Mouse (Mus musculus) layer of hippocampus, adult 2 months (tissue): ENCODE measurements around the gene Epop. TPM values are rescaled to one million over a fixed set of nuclear protein-coding genes. Genes with fewer than 3 reads are reported as not detected.

Experiments
- DNase-seq, 2 experiments: peaks; one replicate each; pipeline ENCODE4 v3.0.0; 2022; ENCODE audit warnings: low spot score in 2 of 2
- H3K27ac ChIP-seq: fragments of 200-600 bp; 2 replicates; pipeline ENCODE4 v1.8.1; 2022
- H3K4me3 ChIP-seq: fragments of 200-600 bp; 2 replicates; pipeline ENCODE4 v1.8.1; 2022; ENCODE audit warnings: mild to moderate bottlenecking
- CTCF ChIP-seq: fragments of 200-600 bp; conservative IDR thresholded peaks from 2 replicates; pipeline ENCODE4 v1.8.1; 2022; ENCODE audit warnings: antibody characterized with exemption, mild to moderate bottlenecking, moderate library complexity
- total RNA-seq, 2 experiments: library from RNA; stranded (reverse); gene quantifications; 2 replicates each; pipeline ENCODE4 v1.2.3; 2021

Epop gene
- total RNA-seq, 2 experiments from 2014 or later = 34.1 to 35.1 TPM

DNA sequence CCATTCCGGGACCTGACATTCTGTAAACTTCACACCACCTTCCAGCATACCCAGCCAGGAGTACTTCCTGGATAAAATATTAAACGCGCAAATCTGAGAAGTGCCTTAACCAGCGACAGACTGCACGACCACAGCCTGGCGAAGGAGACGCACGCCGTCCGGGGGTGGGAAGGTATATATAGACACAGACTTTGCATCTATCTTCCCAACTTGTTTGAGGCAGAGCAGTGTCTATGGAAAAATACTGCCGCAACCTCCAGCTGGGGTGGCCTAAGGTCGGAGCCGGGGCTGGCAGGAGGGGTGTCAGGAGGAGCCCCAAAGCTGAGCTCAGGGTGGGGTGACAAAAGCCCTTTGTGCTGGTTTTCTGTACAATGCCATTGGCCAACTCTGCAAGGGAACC, 19.8 kb downstream of the Epop start:
- no peak for TF ChIP-seq CTCF
- Histone ChIP-seq H3K27ac (peak overlapping the region; percentile 74), H3K4me3 (no peak overlapping the region)
- peak; percentile 21 to 28 for DNase-seq

DNA sequence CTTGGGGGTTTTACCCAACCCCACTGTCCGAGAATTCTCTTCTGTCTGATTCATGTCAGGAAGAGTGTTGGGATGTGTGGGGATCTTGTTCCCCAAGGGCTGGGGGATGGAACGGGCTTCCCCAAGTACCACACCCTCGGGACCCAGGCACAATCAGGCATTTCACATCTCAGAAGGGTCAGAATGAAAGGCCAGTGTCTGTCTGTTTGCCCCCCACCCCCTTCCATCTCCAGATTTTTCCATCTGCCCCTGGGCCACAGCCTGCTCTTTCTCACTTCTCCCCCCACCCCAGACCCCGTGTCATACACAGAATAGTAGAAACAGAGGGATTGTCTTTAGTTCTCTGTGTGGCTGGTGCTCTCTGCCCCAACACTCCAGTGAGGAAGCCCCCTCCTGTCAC, 20.6 kb downstream of the Epop start:
- no peak for DNase-seq
- no peak for TF ChIP-seq CTCF
- peak overlapping the region; percentile 74 for H3K27ac ChIP-seq
- H3K4me3 ChIP-seq = no peak overlapping the region

DNA sequence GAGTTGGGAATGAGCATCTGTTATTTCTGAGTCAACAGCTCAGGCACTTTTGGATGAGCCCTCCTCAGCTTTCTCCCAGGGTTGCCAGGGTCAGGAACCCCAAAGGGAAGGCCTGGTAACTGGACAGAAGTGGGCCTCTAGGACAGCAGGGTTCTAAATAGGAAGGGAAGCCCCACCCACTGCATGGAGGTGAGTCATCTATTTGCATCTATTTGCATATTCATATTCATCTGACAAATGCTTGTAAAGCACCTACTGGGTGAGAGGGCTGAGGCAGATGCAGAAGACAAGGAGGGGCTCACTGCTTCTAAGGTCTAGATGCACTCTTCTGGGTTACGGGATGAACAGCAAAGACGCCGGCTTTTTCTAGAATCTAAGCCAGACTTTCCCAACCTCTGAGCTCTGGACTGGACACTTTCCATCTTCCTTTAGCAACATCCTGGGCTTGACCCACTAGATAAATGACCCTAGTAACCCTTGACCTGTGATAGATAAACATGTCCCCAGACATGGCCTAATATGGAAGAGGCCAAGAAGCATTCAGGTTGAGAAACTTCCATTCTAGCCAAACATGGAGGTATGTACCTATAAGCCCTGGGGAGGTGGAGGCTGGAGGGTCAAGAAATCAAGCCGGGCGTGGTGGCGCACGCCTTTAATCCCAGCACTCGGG, 22.3 kb downstream of the Epop start:
- TF ChIP-seq CTCF = no peak
- no peak for DNase-seq
- no peak overlapping the region for H3K4me3 ChIP-seq

DNA sequence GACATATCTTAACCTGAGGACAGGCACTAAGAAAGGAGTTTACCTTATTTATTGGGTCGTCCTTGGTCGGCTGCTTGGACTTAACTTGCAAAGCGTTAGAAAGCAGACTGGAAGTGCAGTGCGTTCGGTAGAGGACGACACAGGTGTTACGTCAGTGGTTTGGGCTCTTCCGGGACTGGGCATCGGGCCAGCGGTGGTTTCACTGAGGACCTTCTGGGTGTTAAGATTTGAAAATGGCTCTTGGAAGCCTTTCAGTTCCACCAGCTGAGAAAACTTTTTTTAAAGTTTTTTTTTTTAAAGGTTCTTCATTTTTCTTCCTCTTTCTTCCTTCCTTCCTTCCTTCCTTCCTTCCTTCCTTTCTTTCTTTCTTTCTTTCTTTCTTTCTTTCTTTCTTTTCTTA, 25.6 kb downstream of the Epop start:
- H3K27ac ChIP-seq = no peak overlapping the region
- no peak overlapping the region for H3K4me3 ChIP-seq
- no peak for DNase-seq
- TF ChIP-seq CTCF = no peak

More for the DNA sequence above, 22.3 kb downstream of the Epop start:
- H3K27ac ChIP-seq = 0 out of 2 replicates have a peak overlapping the region, but pooled peaks have one; percentile 23

DNA sequence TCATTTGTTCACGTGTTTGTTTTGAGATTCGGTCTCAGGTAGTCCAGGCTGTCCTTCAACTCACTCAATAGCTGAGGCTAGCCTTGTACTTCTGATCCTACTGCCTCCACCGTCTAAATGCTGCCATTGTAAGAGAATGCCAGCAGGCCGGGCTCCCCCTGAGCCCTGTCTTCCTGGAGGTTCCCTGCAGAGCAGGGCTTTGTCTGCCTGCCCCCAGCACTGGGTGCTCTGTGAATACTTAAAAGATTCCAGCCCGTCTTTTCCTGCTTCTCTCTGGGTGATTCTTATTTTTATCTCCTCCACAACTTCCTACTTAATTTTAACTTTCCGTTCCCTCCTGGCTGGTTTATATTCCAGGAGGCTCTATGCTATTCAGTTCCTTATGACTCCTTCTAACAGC, 27.3 kb downstream of the Epop start:
- Histone ChIP-seq H3K4me3 (no peak overlapping the region), H3K27ac (no peak overlapping the region)
- DNase-seq = no peak
- no peak for TF ChIP-seq CTCF

DNA sequence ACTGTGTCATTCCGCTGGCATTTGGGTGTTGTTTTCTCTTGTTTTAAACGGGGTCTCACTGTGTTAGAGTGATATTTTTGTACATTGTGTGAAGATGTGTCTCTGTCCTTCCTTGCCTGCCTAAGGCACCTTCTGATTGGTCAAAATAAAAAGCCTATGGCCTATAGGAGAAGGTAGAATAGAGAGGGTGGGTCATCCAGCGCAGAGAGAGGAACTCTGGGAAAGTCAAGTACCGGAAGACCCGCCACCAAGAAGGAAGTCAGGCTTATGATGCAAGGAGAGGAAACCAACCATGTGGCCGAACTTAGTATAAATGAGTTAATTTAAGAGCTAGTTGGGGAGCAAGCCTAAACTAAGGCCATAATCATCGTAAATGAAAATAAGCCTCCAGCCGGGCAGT, 30.4 kb downstream of the Epop start:
- no peak overlapping the region for H3K4me3 ChIP-seq
- TF ChIP-seq CTCF = no peak
- DNase-seq = no peak
- no peak overlapping the region for H3K27ac ChIP-seq

DNA sequence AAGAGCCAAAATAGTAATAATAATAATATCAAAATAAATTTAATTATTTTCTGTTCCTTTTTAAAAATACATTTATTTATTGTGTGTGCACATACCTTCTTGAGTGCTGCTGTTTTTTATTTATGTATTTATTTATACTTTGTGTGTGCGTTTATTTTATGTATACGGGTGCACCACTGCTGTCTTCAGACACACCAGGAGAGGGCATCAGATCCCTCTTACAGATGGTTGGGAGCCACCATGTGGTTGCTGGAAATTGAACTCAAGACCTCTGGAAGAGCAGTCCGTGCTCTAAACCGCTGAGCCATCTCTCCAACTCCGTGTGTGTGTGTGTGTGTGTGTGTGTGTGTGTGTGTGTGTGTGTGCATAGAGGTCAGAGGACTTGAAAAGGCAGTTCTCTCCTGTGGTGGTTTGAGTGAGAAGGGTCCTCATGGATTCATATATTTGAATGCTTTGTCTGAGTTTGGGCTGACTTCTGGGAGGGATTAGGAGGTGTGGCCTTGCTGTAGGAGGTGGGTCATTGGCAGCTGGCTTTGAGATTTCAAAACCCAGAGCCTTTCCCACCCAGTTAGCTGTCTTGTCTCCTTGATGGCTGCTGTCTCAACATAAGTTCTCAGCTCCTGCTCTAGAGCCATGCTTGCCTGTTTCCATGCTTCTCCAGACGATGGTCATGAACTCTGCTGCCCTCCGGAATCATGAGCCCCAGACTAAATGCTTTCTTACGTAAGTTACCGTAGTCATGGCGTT, 31.4 kb downstream of the Epop start:
- no peak for DNase-seq
- Histone ChIP-seq H3K4me3 (no peak overlapping the region), H3K27ac (no peak overlapping the region)
- TF ChIP-seq CTCF = peak; percentile 14; the same call in 1 of the 2 replicates

DNA sequence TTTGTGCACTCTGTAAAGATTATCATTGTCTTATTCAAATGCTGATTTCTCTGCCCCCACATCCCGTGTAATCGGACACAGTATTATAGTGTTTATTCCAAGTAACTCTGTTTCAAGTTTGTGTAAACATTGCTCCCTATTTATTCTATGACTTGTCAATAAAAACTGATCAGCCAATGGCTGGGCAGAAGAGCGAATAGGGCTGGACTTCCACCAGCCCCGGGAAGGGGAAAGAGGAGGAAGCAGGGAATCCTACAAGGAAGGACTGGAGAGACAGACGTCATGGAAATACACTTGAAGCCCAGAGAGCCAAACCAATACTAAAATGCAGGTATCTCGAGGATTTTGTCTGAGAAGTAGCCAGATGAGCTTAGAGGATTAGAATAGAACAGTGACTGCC, 35.4 kb downstream of the Epop start:
- no peak overlapping the region for H3K27ac ChIP-seq
- no peak for TF ChIP-seq CTCF
- DNase-seq = no peak
- H3K4me3 ChIP-seq = no peak overlapping the region

DNA sequence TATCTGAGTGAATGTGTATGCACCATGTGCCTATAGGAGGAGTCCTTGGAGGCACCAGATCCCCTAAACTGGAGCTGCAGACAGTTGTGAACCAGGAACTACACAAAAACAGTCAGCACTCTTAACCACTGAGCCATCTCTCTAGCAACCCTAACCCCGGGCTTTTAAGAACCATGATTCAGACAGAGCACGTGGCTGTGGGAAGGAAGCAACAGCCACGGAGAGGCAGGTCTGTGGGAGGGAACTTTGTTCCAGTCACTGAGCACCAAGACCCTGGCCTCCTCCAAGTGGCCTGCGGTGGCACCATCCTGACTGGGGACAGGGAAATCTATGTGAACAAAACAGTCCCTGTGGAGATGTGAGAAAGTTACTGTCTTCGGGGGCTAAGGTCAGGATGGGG, 37.6 kb downstream of the Epop start:
- no peak overlapping the region for H3K27ac ChIP-seq
- TF ChIP-seq CTCF = no peak
- DNase-seq = no peak

DNA sequence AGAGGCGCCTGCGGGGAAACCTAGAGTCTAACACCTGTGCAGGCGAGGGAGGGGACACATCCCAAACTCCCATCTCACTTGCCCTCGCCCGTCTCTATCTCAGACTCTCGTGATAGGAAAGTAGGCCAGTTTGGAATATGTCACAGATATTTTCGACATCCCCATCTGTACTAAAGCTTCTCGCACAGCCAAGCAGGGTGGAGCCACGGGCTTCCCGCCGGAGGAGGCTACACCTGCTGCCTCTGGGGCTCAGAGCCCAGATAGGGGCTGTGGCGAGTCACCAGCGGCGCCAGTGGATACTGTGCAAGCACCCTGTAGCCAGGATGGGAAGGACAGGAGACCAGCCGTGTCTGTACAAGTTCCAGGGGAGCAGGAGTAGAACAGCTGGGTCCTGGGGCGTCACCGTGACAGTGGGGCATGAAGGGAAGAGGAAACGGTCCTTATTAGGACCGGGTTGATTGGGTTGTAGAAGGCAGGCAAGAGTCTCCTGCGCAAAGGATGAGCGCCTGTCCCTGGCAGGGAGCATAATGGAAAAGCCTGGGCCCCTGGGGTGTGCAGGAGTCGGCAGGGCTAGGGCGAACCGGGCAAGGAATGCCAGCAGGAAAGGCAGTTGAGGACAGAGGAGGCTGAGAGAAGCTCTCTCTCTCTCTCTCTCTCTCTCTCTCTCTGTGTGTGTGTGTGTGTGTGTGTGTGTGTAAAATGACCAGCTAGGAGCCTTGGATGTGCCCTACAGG, 39.1 kb downstream of the Epop start:
- Histone ChIP-seq H3K4me3 (peak overlapping the region; percentile 33; the same call in 1 of the 2 replicates), H3K27ac (no peak overlapping the region; the same call in 1 of the 2 replicates)
- TF ChIP-seq CTCF = no peak
- DNase-seq = no peak

More for the DNA sequence above, 37.6 kb downstream of the Epop start:
- no peak overlapping the region for H3K4me3 ChIP-seq

DNA sequence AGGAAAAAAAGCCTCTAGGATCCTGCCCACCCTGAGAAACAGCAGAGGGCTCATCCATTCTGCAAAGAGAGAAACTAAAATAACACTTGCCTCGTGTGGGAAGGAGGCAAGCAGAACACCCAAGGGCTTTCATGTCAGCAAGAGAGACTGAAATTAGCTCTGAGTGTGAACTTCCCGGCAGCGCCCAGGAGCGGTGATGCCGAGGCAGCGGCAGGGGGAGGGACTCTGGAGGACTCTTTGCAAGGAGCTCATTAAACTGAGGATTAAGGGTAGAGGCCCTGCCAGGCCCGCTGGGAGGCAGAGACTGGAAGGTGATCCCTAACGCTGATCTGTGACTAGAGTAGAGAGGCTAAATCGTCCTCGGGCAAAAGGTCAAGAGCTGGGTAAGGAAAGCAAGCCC, 40.3 kb downstream of the Epop start:
- H3K27ac ChIP-seq = no peak overlapping the region
- no peak for DNase-seq

DNA sequence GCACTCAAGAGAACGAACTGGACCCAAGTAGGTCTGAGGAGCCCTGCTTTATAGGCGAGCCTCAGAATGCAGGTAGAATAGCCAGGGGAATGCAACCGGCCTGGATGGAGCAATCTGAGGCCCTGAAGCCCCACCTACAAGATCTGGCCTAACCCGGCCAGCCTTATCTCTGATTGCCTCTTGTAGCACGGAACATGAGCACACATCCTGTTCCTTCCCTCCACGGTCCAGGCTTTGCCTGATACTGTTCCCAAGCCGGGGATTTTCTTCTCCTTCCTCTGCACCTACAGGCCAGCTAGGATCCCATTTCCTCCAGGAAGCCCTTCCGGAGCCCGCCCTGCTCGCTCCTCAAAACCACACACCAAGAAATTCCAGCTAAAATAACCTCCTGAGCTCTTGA, 43.6 kb downstream of the Epop start:
- no peak for DNase-seq
- Histone ChIP-seq H3K27ac (no peak overlapping the region), H3K4me3 (no peak overlapping the region)
- TF ChIP-seq CTCF = no peak

More for the DNA sequence above, 40.3 kb downstream of the Epop start:
- TF ChIP-seq CTCF = no peak
- H3K4me3 ChIP-seq = no peak overlapping the region

DNA sequence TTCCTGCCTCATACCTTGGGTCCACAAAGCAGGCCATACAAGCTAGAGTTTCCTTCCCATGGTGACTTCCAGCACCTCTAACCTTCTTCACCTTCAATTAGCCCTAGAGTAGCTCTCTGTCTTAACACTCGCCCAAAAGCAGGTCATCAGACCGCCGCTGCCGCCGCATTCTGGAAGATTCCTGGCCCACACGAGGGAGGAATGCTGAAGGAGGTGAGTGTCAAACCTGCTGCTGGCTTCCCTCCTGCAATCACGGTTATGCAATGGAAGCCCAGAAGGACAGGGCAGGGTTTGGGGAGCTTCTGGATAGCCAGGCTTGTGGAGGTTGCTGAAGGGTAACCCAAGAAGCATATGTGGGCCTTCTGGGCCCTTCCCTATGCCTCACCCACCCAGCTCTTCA, 45.0 kb downstream of the Epop start:
- Histone ChIP-seq H3K27ac (no peak overlapping the region), H3K4me3 (no peak overlapping the region)
- DNase-seq = no peak
- TF ChIP-seq CTCF = no peak
